Mouse (Mus musculus): ENCODE results near the gene Gm6176. TPM values are rescaled to one million over a fixed set of nuclear protein-coding genes. Genes with fewer than 3 reads are reported as not detected.

Gm6176 gene
- not detected in 4 replicates for total RNA-seq (2023; ENCODE audit: inconsistent age)

DNA sequence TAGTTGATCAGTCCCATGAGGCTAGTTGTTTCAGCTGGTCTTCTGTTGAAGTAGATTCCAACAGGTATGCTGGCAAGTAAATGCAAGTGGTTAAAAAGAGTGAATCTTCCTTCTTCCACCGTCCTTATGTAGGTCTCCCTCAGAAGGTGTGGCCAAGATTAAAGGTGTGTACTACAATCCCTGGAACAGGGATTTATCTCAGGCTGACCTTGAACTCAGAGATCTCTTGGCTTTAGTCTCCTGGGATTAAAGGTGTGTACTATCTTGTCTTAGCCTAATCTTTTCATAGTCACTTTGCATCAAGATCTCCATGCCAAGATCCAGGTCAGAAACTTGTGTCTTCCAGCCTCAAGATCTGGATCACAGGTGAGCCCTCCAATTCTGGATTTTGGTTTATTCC lies at the start of gene Gm6176:
TSS of gene Gm6176 (minus strand) at position 101 of the 400 bp plus-strand sequence.

DNA sequence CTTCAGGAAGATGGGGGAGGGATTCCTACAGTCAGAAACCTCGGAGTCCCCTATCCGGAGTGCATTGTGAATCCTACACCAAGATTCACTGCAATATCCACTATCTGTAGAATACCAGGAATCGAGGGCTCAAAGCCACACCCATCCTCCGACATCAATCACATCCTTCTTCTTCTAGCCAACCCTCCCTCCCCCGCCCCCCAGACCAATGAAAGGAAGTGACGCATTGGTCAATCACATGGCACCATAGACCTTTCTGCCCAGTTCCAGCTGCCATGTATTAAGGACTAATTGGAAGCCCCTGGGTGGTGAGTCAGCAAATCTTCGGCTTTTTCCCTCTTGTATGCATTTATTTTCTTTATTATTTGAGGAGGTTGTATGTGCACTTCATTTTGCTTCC lies 12.7 kb upstream of the Gm6176 start, which contains the start of gene Vmn1r139:
TSS of gene Vmn1r139 (plus strand) at position 301 of the 400 bp plus-strand sequence.

DNA sequence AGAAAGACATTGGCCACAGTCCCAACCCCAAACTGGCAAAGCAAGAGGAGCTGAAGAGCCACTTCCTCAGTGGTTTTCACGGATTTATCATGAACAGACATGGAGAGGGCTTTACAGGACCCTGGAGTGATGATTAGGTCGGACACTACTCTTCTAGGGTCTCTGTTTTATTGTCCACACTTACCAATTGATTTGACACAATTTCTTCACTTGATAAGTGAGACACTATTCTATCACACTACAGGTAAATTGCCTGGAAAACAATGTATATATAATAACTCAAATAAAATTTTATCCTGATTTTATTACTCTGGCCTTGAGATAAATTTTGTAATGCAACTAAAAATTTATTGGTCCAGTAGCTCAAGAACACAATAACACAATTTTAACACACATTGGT lies 27.3 kb downstream of the Gm6176 start, which contains the start of gene Vmn1r138:
TSS of gene Vmn1r138 (minus strand) at position 101 of the 400 bp plus-strand sequence.

Other genes with a start within 250 kb of the Gm6176 start
- gene Vmn1r135, start 224.0 kb downstream of the Gm6176 start, total RNA-seq (2023; ENCODE audit: inconsistent age): not detected in 4 replicates
- not detected in 4 replicates for gene Gm5725, start 212.0 kb downstream of the Gm6176 start, total RNA-seq (2023; ENCODE audit: inconsistent age)
- gene Gm5891, start 135.0 kb downstream of the Gm6176 start, total RNA-seq (2023; ENCODE audit: inconsistent age): not detected in 4 replicates
- gene Vmn1r137, start 61.7 kb downstream of the Gm6176 start, total RNA-seq (2023; ENCODE audit: inconsistent age): not detected in 4 replicates
- not detected in 4 replicates for gene Vmn1r138, start 27.4 kb downstream of the Gm6176 start, total RNA-seq (2023; ENCODE audit: inconsistent age)
- gene Vmn1r139, start 12.8 kb upstream of the Gm6176 start, total RNA-seq (2023; ENCODE audit: inconsistent age): not detected in 4 replicates
- not detected in 4 replicates for gene Gm16451, start 61.9 kb upstream of the Gm6176 start, total RNA-seq (2023; ENCODE audit: inconsistent age)
- not detected in 4 replicates for gene Gm10666, start 78.4 kb upstream of the Gm6176 start, total RNA-seq (2023; ENCODE audit: inconsistent age)
- not detected in 4 replicates for gene Vmn1r142, start 107.7 kb upstream of the Gm6176 start, total RNA-seq (2023; ENCODE audit: inconsistent age)
- gene Vmn1r143, start 133.1 kb upstream of the Gm6176 start, total RNA-seq (2023; ENCODE audit: inconsistent age): not detected in 4 replicates
- gene Gm8653, start 145.0 kb upstream of the Gm6176 start, total RNA-seq (2023; ENCODE audit: inconsistent age): not detected in 4 replicates
- gene Gm8453, start 173.2 kb upstream of the Gm6176 start, total RNA-seq (2023; ENCODE audit: inconsistent age): not detected in 4 replicates

Data from B cell, adult (primary cell).